Mouse (Mus musculus) CH12.LX (cell line): Measurements from ENCODE around the gene Sim2. TPM values are rescaled to one million over a fixed set of nuclear protein-coding genes. Genes with fewer than 3 reads are reported as not detected.

Experiments
- DNase-seq: peaks from one replicate; pipeline ENCODE4 v3.0.0-alpha.2; 2013; ENCODE audit errors: extremely low read depth
- H3K27ac ChIP-seq: 2 replicates; pipeline ENCODE4 v1.5.1; 2012; ENCODE audit warnings: low read depth, mild to moderate bottlenecking, control low read depth, moderate library complexity; ENCODE audit not compliant: insufficient read depth
- H3K27me3 ChIP-seq: replicated peaks from 2 replicates; pipeline ENCODE3; 2012; ENCODE audit warnings: inconsistent platforms
- H3K36me3 ChIP-seq, 2 experiments: replicated peaks in 1 of 2; 2 replicates each; pipeline versions ENCODE3 to v1.6.1; 2012; ENCODE audit warnings: inconsistent platforms in 1 of 2, low read length in 1 of 2, mild to moderate bottlenecking in 1 of 2, mixed read lengths in 1 of 2, moderate library complexity in 1 of 2; ENCODE audit not compliant: control insufficient read depth in 1 of 2, insufficient read depth in 1 of 2
- H3K4me1 ChIP-seq, 2 experiments: 2 replicates each; pipeline ENCODE4 v1.6.1; 2012; ENCODE audit warnings: inconsistent platforms in 1 of 2, moderate library complexity in 1 of 2; ENCODE audit not compliant: insufficient read depth in 2 of 2, control insufficient read depth in 1 of 2
- H3K4me2 ChIP-seq: 2 replicates; pipeline ENCODE4 v1.6.1; 2012; ENCODE audit warnings: low read depth, mild to moderate bottlenecking, control low read depth; ENCODE audit not compliant: poor library complexity, insufficient read depth, severe bottlenecking
- H3K4me3 ChIP-seq, 3 experiments: fragments of 150-350 bp in 1 of 3; sonication (generic) in 1 of 3; replicated peaks in 1 of 3; 2 replicates each; pipeline versions ENCODE3 to v1.5.1; 2011 to 2012; ENCODE audit warnings: low read depth in 2 of 3, low read length in 2 of 3, mild to moderate bottlenecking in 2 of 3, moderate library complexity in 2 of 3, control low read depth in 1 of 3, improper control_type of control experiment in 1 of 3, inconsistent platforms in 1 of 3, mixed read lengths in 1 of 3; ENCODE audit not compliant: poor library complexity in 1 of 3
- H3K79me2 ChIP-seq: replicated peaks from 2 replicates; pipeline ENCODE4 v1.6.1; 2012; ENCODE audit warnings: mild to moderate bottlenecking, moderate library complexity; ENCODE audit not compliant: control insufficient read depth, poor library complexity, insufficient read depth, severe bottlenecking; ENCODE audit errors: extremely low read depth
- H3K9ac ChIP-seq: 2 replicates; pipeline ENCODE4 v1.6.1; 2012; ENCODE audit warnings: low read depth, mild to moderate bottlenecking, control low read depth, moderate library complexity; ENCODE audit not compliant: insufficient read depth
- H3K9me3 ChIP-seq: replicated peaks from 2 replicates; pipeline ENCODE3; 2012; ENCODE audit warnings: low read length, inconsistent platforms, mixed read lengths
- BHLHE40 ChIP-seq: IDR thresholded peaks from 2 replicates; pipeline ENCODE4 v1.6.1; 2011; ENCODE audit warnings: mild to moderate bottlenecking, low read depth, low read length, improper control_type of control experiment
- E2F4 ChIP-seq: IDR thresholded peaks from 2 replicates; pipeline ENCODE4 v1.6.1; 2011; ENCODE audit warnings: low read depth, low read length, improper control_type of control experiment; ENCODE audit not compliant: insufficient replicate concordance
- ELF1 ChIP-seq: IDR thresholded peaks from 2 replicates; pipeline ENCODE4 v1.6.1; 2014; ENCODE audit warnings: low read depth, mild to moderate bottlenecking, inconsistent platforms, low read length, improper control_type of control experiment
- EP300 ChIP-seq: IDR thresholded peaks from 2 replicates; pipeline ENCODE4 v1.6.1; 2011; ENCODE audit warnings: low read length, improper control_type of control experiment
- ETS1 ChIP-seq: conservative IDR thresholded peaks from 2 replicates; pipeline ENCODE4 v1.6.1; 2012; ENCODE audit warnings: low read depth, mild to moderate bottlenecking, inconsistent platforms, low read length, improper control_type of control experiment, moderate library complexity
- IRF4 ChIP-seq: IDR thresholded peaks from 2 replicates; pipeline ENCODE4 v1.6.1; 2014; ENCODE audit warnings: low read depth, mild to moderate bottlenecking, inconsistent platforms, low read length, improper control_type of control experiment
- JUN ChIP-seq: IDR thresholded peaks from 2 replicates; pipeline ENCODE4 v1.6.1; 2011; ENCODE audit warnings: low read depth, mild to moderate bottlenecking, low read length, improper control_type of control experiment, moderate library complexity; ENCODE audit not compliant: insufficient read depth
- JUND ChIP-seq: conservative IDR thresholded peaks from 2 replicates; pipeline ENCODE4 v1.6.1; 2011; ENCODE audit warnings: low read depth, low read length, improper control_type of control experiment
- MAZ ChIP-seq: IDR thresholded peaks from 2 replicates; pipeline ENCODE4 v1.6.1; 2012; ENCODE audit warnings: low read depth, mild to moderate bottlenecking, inconsistent platforms, low read length, improper control_type of control experiment, moderate library complexity
- MEF2A ChIP-seq: IDR thresholded peaks from 2 replicates; pipeline ENCODE4 v1.6.1; 2014; ENCODE audit warnings: low read depth, mild to moderate bottlenecking, inconsistent platforms, low read length, improper control_type of control experiment, borderline replicate concordance
- NRF1 ChIP-seq: IDR thresholded peaks from 2 replicates; pipeline ENCODE4 v1.6.1; 2014; ENCODE audit warnings: low read depth, mild to moderate bottlenecking, inconsistent platforms, low read length, improper control_type of control experiment, moderate library complexity
- PAX5 ChIP-seq: IDR thresholded peaks from 2 replicates; pipeline ENCODE4 v1.6.1; 2012; ENCODE audit warnings: low read length, inconsistent platforms, mixed read lengths
- POLR2AphosphoS2 ChIP-seq: IDR thresholded peaks from 2 replicates; pipeline ENCODE4 v1.6.1; 2011; ENCODE audit warnings: low read depth, low read length, improper control_type of control experiment
- RAD21 ChIP-seq: IDR thresholded peaks from 2 replicates; pipeline ENCODE4 v1.6.1; 2011; ENCODE audit warnings: low read depth, mild to moderate bottlenecking, low read length, improper control_type of control experiment, moderate library complexity
- SIN3A ChIP-seq: IDR thresholded peaks from 2 replicates; pipeline ENCODE4 v1.6.1; 2012; ENCODE audit warnings: low read length, improper control_type of control experiment, inconsistent platforms
- SMC3 ChIP-seq: IDR thresholded peaks from 2 replicates; pipeline ENCODE4 v1.6.1; 2011; ENCODE audit warnings: low read depth, low read length, improper control_type of control experiment
- TBP ChIP-seq: conservative IDR thresholded peaks from 2 replicates; pipeline ENCODE4 v1.6.1; 2011; ENCODE audit warnings: low read depth, low read length, improper control_type of control experiment
- UBTF ChIP-seq: IDR thresholded peaks from 2 replicates; pipeline ENCODE4 v1.6.1; 2012; ENCODE audit warnings: low read depth, mild to moderate bottlenecking, inconsistent platforms, low read length, improper control_type of control experiment, moderate library complexity
- USF2 ChIP-seq: conservative IDR thresholded peaks from 2 replicates; pipeline ENCODE4 v1.6.1; 2011; ENCODE audit warnings: low read depth, low read length, improper control_type of control experiment
- ZMIZ1 ChIP-seq: IDR thresholded peaks from 2 replicates; pipeline ENCODE4 v1.6.1; 2012; ENCODE audit warnings: low read depth, mild to moderate bottlenecking, inconsistent platforms, low read length, improper control_type of control experiment
- dilution Hi-C: fragments of 300-500 bp; cut with MboI; formaldehyde crosslinking; loops from 2 replicates; pipeline ENCODE4 v1.14.3; 2020; ENCODE audit warnings: low sequenced_read_pairs; ENCODE audit not compliant: extremely low pct_unique_long_range_greater_than_20kb, extremely low pct_ligation_motif_present
- in situ Hi-C: fragments of 300-500 bp; cut with MboI; formaldehyde crosslinking; loops from 3 replicates; pipeline ENCODE4 v1.14.3; 2019; ENCODE audit warnings: low sequenced_read_pairs, low pct_ligation_motif_present, low pct_unique_long_range_greater_than_20kb, mixed read lengths
- polyA plus RNA-seq: library from polyadenylated mRNA; unstranded; fragments of >175 nt; gene quantifications from 2 replicates; pipeline ENCODE4 v1.2.1, GENCODE M21; 2012; ENCODE audit warnings: low read depth; ENCODE audit not compliant: insufficient read length
- total RNA-seq, 2 experiments: library from RNA; depleted of rRNA; stranded (reverse); fragments of 300-350 nt in 1 of 2; fragments of >200 nt in 1 of 2; gene quantifications; 2 replicates each; pipeline ENCODE4 v1.2.3; 2012 to 2014

The Sim2 gene
- total and polyA plus RNA-seq, 3 experiments, result not detected

GRCm38 (mm10) chr16:94059820-94060219, 24.9 kb upstream of the Sim2 start:
- H3K79me2 ChIP-seq, result no peaks in the 10 kb centered on the region
- dilution Hi-C loops, result no loop called here
- no peak overlapping the region for H3K27ac ChIP-seq
- H3K4me3 ChIP-seq, result no peak overlapping the region
- DNase-seq, result peak; percentile 38
- H3K27me3 ChIP-seq, result no peaks in the 10 kb centered on the region
- peaks cover 6 to 38% of the 10 kb centered on the region in 2 experiments for H3K4me1 ChIP-seq
- no peak overlapping the region for H3K4me2 ChIP-seq
- peaks cover 9% of the 10 kb centered on the region for H3K9me3 ChIP-seq
- H3K9ac ChIP-seq, result no peak overlapping the region
- in situ Hi-C loops, result no loop called here
- no peaks in the 10 kb centered on the region for H3K36me3 ChIP-seq
- TF ChIP-seq RAD21 (no peak), ELF1 (no peak), SIN3A (no peak), EP300 (no peak), MAZ (no peak), ZMIZ1 (no peak), UBTF (no peak), NRF1 (no peak), JUND (no peak), USF2 (no peak), E2F4 (no peak), IRF4 (no peak), POLR2AphosphoS2 (no peak), JUN (no peak), PAX5 (no peak), SMC3 (no peak)

GRCm38 (mm10) chr16:94064211-94064610, 20.5 kb upstream of the Sim2 start:
- in situ Hi-C loops (no loop called here), dilution Hi-C loops (no loop called here)
- Histone ChIP-seq H3K4me1 (peaks cover 3 to 42% of the 10 kb centered on the region in 2 experiments), H3K4me2 (no peak overlapping the region), H3K9me3 (peaks cover 21% of the 10 kb centered on the region), H3K36me3 (no peaks in the 10 kb centered on the region), H3K9ac (no peak overlapping the region), H3K27me3 (no peaks in the 10 kb centered on the region), H3K27ac (no peak overlapping the region), H3K79me2 (no peaks in the 10 kb centered on the region), H3K4me3 (no peak overlapping the region)
- no peak for TF ChIP-seq BHLHE40
- no peak for TF ChIP-seq ELF1
- no peak for TF ChIP-seq TBP
- TF ChIP-seq EP300, result no peak
- TF ChIP-seq ETS1, result no peak
- no peak for TF ChIP-seq IRF4
- no peak for TF ChIP-seq MEF2A
- TF ChIP-seq RAD21, result no peak
- DNase-seq, result no peak
